Mouse (Mus musculus): ENCODE measurements at regions not wholly inside any gene's neighbourhood (a gene's known extent, or its start where the extent isn't known, plus 50 kb on each side); places are given as distances from the start of the nearest gene placed in this dataset.

GRCm38 (mm10) chr5:148708014-148708741 lies 155.6 kb upstream of the Ubl3 start:
- no peak for TF ChIP-seq CTCF (IDR thresholded peaks at IDR 0.05; ENCODE audit: low read depth)
- TF ChIP-seq EP300 (IDR thresholded peaks at IDR 0.05; ENCODE audit: low read depth), result no peak
